Mouse (Mus musculus): ENCODE data around the gene Bcorl1.
"Not testable (repeated sequence)": the region's sequence is repeated elsewhere in the genome, so short reads cannot be mapped to it uniquely, and the experiment has no call there.

The Bcorl1 gene

DNA sequence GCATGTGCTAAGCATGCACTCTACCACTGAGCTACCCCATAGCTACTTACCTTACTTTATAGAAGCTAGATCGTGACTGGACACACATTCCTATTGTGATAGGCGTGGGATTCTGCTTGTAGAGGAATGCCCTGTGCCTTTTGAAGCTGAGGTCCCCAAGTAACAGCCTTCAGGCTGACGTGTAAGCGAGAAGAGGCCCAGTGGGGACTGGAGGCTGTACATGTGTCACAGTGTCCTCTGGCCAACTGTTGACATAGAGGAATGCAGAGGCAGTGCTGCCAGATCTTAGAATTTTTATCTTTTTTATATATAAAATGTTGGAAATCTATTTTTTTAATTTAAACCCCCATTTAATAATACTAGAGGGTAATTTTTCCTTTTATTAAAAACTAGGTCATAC, 58.8 kb downstream of the Bcorl1 start:
- no peak for DNase-seq (ENCODE audit: low spot score)

DNA sequence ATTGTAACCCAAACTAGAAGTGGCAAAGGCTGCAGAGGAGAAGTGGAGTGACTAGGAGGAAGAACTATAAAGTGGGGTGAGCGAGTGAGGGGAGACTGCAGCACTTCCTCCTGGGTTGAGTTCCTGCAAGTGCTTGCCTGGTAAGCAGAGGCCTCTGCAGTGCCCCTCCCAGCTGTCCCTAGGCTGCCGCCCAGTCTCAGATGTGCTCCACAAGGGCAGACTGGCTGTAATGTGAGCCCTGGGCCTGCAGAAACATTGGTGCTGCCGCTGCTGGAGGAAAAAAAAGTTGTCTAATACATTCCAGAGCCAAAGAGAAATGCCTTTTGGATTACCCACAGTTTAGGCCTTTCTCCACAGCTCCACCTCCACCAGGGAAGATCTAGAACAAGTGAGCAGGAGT, 64.0 kb downstream of the Bcorl1 start:
- DNase-seq (ENCODE audit: low spot score): no peak

DNA sequence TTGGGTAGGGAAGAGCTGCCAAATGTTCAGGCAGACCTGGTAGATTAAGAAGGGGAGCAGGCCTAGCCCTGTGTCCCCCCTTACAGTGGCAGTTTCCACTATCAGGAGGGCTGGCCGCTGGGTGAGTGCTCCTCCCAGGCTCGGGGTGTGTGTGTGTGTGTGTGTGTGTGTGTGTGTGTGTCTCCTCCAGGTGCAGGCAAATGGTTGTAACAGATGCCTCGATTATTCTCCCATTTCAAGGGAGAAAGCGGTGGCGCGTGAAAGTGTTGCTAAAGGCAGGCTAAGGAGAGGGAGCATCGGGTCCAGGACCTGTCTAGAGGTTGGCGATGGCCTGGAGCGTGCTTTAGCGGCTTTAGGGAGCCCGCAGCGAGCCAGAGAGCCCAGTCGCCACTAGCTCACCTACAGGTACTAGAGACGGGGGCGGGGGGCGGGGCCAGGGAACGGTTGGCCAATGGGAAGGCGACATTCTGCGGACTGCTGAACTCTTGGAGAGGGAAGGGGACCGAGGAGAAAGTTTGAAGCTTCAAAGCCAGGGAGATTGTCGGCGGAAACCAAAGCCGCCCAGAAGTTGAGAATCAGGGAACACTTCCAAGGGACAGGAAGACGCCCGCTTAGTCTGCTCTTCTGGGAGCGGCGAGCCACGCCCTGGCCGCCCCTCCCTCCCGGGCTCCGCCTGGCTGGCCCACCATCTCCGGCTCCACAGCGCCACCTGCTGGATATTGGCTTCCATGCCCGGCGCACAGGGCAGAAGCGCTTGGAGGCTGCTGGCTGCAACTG, 68.6 kb downstream of the Bcorl1 start:
- peak; percentile 86 for DNase-seq (ENCODE audit: low spot score)

DNA sequence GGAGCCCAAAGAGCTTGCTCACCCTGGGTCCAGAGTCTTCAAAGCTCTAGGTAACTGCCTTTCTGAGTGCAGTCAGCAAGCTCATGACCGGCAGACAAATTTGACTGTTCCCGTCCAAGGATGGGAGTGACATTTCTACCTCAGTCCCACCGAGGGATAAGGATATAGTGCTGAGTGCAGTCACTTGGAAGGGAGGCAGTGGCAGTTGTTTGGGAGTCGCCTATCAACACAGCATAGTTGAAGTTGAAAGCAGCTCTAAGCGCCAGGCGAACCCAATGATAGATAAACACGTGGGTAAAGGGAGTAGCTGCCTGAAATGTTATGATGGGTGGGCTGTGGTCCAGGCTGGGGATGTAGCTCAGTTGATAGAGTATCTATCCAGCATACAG, 69.2 kb downstream of the Bcorl1 start:
- DNase-seq (ENCODE audit: low spot score): no peak

DNA sequence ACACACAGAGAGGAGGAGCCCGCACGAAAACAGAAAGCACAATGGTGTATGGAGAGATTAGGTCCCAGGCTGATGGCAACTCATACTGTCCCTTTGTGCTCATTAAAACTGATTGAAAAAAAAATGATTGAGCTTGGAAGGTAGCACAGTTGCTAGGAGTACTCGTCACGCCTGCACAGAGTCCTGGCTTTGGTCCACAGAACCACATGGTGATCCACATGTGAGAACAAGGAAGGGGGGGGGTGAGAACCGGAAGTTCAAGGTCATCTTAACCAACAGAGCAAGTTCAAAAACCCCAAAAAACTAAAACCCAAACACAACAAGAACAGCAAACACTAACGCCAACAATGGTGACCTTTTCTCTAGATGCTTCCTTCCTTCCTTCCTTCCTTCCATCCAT, 71.5 kb downstream of the Bcorl1 start:
- no peak for DNase-seq (ENCODE audit: low spot score)

DNA sequence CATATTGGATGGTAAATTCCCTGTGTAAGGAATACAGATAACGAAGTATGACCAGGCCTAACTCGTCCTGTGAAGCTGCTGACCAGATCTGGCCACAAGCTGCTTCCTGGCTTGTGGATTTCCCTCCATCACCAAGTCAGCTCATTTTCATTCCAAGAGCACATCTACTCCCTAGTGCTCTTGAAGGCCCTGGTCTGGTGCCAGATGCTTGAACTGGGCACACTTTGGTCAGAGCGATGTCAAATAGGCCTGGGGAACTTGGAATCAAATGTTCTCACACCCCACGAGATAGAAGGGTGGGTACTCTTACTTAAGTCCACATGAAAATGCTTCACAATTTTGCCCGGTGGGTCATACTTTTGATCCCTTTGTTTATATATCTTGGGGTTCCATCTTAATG, 73.1 kb downstream of the Bcorl1 start:
- DNase-seq (ENCODE audit: low spot score): no peak

DNA sequence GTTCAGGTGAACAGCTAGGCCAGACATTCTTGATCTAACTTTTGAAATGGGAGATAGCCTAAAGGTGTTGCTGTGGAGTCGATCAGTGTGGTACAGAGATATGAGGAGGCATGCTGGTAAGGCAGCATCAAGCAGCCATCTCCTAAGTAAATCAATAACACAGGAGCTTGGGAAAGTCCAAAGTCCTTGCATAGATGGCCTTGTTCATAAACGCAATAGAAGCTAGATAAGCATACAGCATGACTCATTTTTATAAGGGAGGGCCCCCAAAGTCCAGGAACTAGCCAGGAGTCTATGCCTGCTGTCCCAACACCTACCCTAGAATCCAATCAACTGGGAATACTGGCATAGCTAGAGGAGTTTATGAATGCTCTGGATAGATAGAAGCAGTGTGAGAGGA, 77.3 kb downstream of the Bcorl1 start:
- no peak for DNase-seq (ENCODE audit: low spot score)

DNA sequence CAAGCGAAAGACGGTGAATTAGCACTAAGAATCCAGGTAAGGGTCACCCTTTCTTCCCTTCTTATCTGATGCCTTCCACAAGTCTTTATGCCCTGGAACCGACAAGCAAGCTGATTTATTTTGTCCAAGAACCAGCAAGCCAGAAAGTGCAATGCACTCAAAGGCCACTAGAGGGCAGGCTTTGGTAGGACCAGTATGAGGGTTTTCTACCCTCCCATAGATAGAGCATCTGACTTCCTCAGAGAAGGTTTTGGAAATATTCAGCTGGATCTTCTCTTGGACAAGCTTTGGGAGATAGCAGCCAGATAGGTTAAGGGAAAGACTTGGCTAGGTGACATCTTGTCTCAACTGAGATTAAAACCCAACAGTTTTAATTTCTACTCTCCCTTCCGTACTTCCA, 81.8 kb downstream of the Bcorl1 start:
- DNase-seq (ENCODE audit: low spot score): peak; percentile 57

DNA sequence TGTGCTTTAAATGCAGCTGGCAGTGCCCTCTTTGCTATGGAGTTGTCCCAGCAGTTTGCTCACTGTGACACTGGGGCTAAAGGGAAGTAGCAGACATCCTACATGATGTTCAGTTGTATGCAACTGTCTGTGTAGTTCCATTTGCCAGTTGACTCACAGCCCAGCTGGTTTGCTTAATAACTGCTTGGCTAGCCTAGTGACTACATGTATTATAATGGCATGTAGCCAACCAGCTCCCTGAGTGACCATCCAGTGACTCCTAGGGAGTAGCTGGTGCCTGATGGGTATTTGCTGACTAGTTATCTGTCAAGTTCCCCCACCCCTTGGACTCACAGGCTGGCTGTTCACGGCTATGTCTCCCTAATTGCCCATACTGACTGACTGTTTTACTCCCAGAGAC, 82.5 kb downstream of the Bcorl1 start:
- DNase-seq (ENCODE audit: low spot score): no peak

DNA sequence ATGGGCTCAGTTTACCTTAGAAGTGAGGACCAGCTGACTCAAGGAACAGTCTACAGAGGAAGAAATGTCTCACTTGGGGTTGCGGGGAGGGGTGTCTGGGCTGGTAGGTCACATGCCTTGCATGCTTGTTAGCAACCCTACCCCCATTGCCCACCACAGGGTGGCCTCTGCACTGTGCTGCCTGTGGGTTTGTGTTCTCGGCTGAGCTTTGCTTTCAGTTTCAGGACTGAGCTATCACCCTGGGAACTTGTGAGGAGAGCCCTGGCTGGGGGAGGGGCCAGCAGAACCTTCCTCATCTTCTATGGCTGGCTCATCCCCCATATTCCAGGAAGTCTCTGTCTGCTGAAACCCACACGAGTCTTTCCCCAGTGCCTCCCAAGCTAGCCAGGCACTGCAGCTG, 83.4 kb downstream of the Bcorl1 start:
- no peak for DNase-seq (ENCODE audit: low spot score)

DNA sequence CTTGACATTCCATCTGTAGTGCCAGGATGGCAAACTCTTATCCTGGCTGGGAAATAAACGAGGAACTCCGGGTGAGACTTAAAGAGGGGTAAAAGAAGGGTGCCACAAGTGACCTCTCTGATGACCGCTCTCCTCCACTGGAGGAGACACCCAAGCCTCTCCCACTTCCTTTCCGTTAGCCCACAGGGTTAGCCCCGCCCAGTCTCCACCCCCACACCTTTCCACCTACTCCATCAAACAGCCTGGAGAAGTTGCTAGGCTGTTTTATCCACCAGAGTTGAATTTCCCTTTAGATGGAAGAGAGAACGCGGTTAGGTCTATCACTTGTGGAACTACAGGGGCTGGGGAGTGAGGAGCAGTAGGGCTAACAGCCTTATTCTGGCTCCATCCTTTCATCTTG, 84.1 kb downstream of the Bcorl1 start:
- no peak for DNase-seq (ENCODE audit: low spot score)

DNA sequence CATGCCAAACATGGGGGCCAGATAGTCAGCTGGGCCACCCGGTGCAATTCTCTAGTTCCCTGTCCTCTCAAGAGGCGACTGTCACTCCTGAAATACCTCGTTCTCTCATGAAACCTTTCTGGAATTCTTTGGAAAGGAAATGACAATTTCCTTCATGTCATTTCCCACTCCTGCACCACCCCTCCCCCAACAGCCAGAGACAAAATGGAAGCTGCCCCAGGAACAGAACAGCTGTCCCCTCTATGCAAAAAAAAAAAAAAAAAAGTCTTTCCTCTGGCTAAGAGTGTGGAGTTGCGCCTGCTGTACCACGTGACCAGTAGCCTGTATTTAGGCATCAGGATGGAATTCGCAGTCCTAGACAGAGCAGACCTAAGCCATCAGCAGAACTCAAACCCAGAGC, 87.1 kb downstream of the Bcorl1 start:
- no peak for DNase-seq (ENCODE audit: low spot score)

DNA sequence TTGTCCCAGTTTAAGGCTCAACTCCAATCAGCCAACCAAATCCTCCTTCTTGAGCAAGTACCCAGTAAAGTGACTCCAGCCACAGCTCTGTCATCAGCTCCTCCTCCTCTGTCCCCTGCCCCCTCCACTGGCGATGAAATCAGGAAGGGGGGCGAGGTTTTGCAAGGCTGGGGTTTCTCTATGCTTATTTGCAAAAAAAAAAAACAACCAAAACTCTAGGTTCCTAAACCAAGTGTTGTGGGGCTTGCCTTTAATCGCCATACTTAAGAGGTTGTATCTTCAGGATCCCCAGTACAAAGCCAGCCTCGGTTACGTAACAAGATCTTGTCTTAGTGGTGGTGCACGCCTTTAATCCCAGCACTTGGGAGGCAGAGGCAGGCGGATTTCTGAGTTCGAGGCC, 87.5 kb downstream of the Bcorl1 start:
- no peak for DNase-seq (ENCODE audit: low spot score)

DNA sequence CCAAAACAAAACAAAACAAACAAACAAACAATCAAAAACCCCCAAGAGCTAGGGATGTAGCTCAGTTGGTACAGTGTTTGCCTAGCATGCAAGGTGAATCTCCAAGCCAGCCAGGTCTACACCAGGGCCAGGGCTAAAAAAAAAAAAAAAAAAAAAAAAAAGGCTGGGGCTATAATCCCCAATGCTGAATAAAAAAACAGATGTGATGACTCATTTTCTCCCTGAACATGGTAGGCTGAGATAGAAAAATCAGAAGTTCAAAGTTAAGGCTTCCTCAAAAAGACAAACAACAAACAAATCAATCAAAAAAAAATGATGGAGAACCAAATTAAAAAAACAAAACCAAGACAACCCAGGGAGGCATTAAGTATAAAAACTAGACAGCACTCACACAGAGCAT, 87.9 kb downstream of the Bcorl1 start:
- DNase-seq (ENCODE audit: low spot score): no peak

DNA sequence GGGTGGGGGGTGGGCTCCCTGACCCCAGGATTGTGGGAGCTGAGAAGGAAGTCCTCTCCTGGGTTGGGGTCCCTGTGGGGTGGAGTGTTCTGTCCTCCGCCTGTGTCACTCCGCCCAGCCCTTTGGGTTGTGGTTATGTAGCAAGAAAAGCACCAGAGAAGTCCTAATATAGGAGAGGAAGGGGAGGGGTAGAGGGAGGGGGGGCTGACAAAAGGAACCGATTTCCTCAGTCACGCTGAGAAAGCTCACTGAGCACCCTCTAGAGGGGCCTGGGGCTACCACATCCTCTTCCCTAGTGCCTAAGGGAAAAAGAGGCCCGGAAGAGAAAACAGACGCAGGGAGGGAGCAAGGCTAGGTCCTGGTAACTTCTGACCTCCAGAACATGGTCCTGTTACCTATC, 88.4 kb downstream of the Bcorl1 start:
- no peak for DNase-seq (ENCODE audit: low spot score)

DNA sequence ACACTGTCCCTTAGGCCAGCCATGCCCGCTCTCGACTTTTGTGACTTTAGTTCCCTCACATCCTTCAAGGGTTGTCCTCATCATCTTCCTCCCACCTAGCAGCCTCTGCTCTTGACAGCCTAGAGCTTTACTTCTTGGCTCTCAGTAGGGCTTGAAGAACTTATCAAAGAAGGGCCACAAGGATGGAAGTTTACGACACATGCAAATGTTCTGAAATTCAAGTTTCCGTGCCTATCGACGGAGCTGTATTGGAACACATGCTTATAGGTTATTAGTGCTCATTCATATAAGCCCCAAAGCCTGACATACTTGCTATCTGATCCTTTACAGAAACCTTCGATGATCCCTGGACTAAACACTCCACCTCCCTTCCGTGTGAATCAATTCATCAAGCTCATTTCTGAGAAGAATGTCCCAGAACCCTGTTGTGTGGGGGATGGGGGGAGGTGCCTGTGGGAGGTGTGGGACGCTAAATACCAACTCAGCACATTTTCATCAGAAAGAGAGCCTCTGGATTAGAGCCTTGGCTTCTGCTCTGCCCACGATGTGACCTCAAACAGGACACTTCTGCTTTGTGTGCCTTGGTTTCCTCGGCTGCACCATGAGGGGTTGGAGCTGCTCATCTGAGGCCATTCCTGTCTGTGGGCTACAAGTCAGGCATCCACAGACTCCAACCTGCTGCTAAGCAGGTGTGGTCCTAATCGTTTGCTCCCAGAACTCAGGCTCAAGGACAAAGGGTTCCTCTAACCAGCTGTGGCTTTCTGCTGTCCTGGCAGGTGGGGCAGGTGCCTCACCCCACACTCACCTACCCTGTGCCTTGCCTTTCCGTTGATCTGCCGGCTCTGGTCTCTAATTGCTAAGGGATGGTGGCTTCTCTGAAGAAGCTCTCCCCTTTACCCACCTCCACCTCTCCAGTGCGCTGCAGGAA, 91.7 kb downstream of the Bcorl1 start:
- no peak for DNase-seq (ENCODE audit: low spot score)

DNA sequence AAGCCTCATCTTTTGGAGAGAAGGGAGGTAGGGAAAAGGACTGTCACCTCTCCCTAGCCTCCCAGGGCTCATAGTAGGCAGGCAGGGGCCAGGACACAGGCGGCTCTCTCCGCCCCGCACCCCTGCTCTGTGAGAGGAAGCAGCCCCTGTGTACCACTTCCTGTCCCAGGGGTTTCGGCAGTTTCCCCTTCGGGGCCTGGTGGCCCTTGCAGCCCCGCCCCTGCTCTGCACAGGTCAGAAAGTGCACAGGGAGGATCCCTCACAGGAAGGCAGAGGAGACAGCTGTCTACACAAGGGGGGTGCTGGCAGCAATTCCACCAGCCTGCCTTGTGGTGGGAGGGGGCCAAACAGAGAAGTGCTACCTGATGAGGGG, 92.4 kb downstream of the Bcorl1 start:
- DNase-seq (ENCODE audit: low spot score): no peak

DNA sequence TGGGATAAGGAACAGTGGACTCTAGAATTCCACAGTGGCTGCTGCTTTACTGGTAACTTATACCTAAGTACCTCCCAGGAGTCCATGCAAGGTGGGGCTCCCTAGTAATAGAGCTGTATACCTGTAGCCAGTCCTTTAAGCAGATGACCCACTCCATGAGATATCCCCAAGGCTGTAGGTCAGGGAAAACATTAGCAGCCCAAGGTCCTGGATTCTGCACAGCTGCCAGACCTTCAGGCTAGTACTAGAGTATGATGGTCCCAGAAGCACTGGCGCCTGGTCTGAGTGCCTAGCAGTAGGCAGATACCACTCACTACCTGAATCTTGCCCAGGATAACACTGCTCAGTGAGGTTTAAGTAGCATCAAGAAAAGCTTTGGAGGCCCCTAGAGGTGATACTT, 93.1 kb downstream of the Bcorl1 start:
- DNase-seq (ENCODE audit: low spot score): no peak

DNA sequence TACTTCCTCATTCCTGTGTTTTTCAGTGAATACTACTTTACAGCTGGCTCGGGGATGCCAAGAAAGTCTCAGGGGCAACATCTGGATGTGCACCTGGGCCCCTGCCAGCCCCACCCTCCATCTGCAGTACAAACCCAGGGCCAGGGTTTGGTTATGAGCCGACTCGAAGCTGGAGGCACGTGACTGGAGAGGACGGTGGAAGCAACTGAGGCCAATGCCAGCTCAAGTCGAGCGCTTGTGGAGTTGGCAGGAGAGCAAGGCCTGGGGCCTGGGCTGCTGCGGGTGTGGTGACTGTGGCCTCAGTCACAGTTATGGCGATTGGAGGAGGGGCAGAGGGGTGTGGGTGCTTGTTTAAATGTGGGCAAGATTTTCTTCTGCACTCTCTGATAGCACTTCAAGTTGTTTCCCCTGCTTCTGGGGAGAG, 94.3 kb downstream of the Bcorl1 start:
- no peak for DNase-seq (ENCODE audit: low spot score)

DNA sequence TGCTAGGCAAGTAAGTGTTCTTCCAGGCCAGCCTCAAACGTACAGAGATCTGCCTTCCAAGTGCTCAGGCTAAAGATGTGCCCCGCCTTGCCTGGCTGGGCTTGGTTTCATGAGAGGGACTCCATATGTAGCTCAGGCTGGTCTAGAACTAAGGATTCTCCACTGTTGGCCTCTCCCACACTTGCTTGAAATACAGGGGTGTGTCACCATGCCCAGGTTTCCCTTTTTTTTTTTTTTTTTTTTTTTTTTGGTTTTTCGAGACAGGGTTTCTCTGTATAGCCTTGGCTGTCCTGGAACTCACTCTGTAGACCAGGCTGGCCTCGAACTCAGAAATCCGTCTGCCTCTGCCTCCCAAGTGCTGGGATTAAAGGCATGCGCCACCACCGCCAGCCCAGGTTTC, 94.9 kb downstream of the Bcorl1 start:
- not testable (repeated sequence) for DNase-seq (ENCODE audit: low spot score)

DNA sequence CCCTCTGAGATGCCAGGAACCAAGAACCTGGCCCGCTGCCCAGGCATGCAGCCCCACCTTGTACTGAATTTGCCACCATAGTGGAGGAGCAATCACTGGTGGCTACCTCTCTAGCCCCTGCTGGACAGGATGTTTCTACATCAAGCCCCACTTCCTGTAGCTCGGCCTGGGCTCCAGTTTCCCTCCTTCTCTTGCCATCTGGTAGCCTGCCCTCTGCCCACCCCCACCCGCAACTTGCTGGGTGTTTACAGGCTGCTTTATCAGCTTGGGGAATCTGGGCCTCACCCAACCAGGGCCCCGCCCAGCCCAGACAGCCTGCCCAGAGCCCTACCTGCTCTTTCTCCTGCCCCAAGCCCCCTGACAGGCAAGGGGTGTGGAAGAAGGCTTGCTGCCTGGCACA, 97.9 kb downstream of the Bcorl1 start:
- DNase-seq (ENCODE audit: low spot score): no peak

DNA sequence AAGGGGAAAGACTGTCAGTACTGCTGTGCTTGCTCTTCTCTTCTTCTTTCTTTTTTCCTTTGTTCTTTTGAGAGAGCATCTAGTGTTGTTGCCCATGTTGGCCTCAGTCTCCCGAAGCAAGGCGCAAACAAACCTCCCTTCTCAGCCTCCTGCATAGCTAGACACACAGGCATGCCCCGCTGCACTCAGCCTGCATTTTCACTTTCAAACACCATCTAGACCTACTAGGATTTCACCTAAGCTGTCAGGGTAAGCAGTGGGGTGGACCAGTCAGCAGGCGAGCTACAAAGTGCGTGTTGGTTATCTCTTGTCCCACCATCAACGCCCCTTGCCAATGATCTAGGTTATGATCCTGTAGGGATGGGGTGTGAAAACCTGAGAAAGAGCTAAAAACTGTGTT, 100.4 kb downstream of the Bcorl1 start:
- no peak for DNase-seq (ENCODE audit: low spot score)

DNA sequence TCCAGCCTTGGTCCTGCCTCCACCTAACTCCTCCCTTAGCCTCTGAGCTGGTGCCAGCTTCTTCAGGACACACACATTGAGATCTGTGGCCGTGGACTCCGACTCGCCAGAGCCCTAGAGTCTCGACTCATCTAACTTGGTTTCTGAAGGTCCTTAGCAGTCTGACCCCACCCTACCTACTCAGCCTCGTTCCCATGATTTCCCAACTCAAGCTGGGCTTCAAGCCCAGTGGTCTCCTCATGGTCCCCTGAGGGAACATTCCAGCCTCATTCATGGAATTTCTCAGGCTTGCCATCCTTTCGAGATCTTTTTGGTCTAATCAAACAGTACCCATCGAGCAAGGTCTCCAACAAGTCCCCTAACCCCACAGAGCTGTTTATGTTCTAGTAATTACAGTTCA, 100.8 kb downstream of the Bcorl1 start:
- no peak for DNase-seq (ENCODE audit: low spot score)

DNA sequence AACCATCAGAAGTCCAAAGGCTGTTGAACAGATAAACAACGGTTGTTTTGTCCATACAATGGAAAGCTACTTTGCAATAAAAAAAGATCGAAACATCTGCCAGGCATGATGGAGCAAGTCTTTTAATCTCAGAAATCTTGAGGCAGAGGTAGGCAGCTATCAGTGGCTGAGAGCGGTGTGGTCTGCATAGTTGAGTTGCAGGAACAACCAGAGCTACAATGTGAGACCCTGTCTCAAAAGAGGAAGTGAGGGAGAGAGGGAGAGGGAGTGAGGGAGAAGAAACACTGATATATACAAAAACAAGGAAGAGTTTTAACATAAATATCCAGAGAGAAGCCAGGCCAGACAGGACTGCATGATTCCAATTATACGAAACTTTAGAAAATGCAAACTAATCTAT, 103.5 kb downstream of the Bcorl1 start:
- DNase-seq (ENCODE audit: low spot score): no peak
